Mouse (Mus musculus) megakaryocyte-erythroid progenitor cell, adult 5 weeks (primary cell): ENCODE data around the gene Hdgfl2. TPM values are rescaled to one million over a fixed set of nuclear protein-coding genes. Genes with fewer than 3 reads are reported as not detected.

Experiments
- polyA plus RNA-seq: library from polyadenylated mRNA; stranded (reverse); fragments of >175 nt; gene quantifications from 2 replicates; pipeline ENCODE4 v1.2.3, GENCODE M21; 2012

Gene Hdgfl2
- 200 and 292 TPM in 2 replicates for polyA plus RNA-seq

GRCm38 (mm10) chr17:56078880-56079795, at the start of gene Hdgfl2:
TSS of gene Hdgfl2 (plus strand) at chr17:56079634.

GRCm38 (mm10) chr17:56036176-56036900, 43.1 kb upstream of the Hdgfl2 start, which contains the start of gene Sh3gl1:
TSS of gene Sh3gl1 (minus strand) at chr17:56036635.

GRCm38 (mm10) chr17:56040030-56040856, 39.2 kb upstream of the Hdgfl2 start, which contains the start of gene Chaf1a:
TSS of gene Chaf1a (plus strand) at chr17:56040439.

GRCm38 (mm10) chr17:56074827-56075208, 4.6 kb upstream of the Hdgfl2 start, which contains the start of gene Ubxn6:
TSS of gene Ubxn6 (minus strand) at chr17:56075028.

GRCm38 (mm10) chr17:56109219-56110051, 30.0 kb downstream of the Hdgfl2 start, which contains the start of gene Plin4:
TSS of gene Plin4 (minus strand) at chr17:56109803.

GRCm38 (mm10) chr17:56117251-56117710, 37.8 kb downstream of the Hdgfl2 start, which contains the start of gene Plin5:
TSS of gene Plin5 (minus strand) at chr17:56117596.

GRCm38 (mm10) chr17:56121826-56122225, 42.4 kb downstream of the Hdgfl2 start, which contains the start of gene Lrg1:
TSS of gene Lrg1 (minus strand) at chr17:56122001.

GRCm38 (mm10) chr17:56139858-56140595, 60.6 kb downstream of the Hdgfl2 start, which contains the start of gene Sema6b:
TSS of gene Sema6b (minus strand) at chr17:56140343.

Other genes starting within 250 kb of the Hdgfl2 start
- gene Zfp119a, start 200.7 kb upstream of the Hdgfl2 start, polyA plus RNA-seq = 0.62 and 0.73 TPM in 2 replicates
- 2.9 and 3.5 TPM in 2 replicates for gene Zfp959, start 187.5 kb upstream of the Hdgfl2 start, polyA plus RNA-seq
- gene Zfp119b, start 130.1 kb upstream of the Hdgfl2 start, polyA plus RNA-seq = 0.31 and 0.32 TPM in 2 replicates
- gene Ebi3, start 127.0 kb upstream of the Hdgfl2 start, polyA plus RNA-seq = 52.3 and 76.6 TPM in 2 replicates
- gene Yju2, start 120.5 kb upstream of the Hdgfl2 start, polyA plus RNA-seq = 33.2 and 44.4 TPM in 2 replicates
- 2.6 and 6.5 TPM in 2 replicates for gene Shd, start 109.2 kb upstream of the Hdgfl2 start, polyA plus RNA-seq
- 0.13 TPM in 1 of 2 replicates, not detected in the other for gene Fsd1, start 93.1 kb upstream of the Hdgfl2 start, polyA plus RNA-seq
- gene Stap2, start 74.0 kb upstream of the Hdgfl2 start, polyA plus RNA-seq = 0.18 and 0.47 TPM in 2 replicates
- gene Mpnd, start 73.9 kb upstream of the Hdgfl2 start, polyA plus RNA-seq = 73.3 and 76.8 TPM in 2 replicates
- 88.5 and 88.9 TPM in 2 replicates for gene Sh3gl1, start 43.0 kb upstream of the Hdgfl2 start, polyA plus RNA-seq
- 52.5 and 116 TPM in 2 replicates for gene Chaf1a, start 39.2 kb upstream of the Hdgfl2 start, polyA plus RNA-seq
- gene Ubxn6, start 4.6 kb upstream of the Hdgfl2 start, polyA plus RNA-seq = 44.5 and 52.3 TPM in 2 replicates
- gene Plin4, start 30.2 kb downstream of the Hdgfl2 start, polyA plus RNA-seq = 0.02 TPM in 1 of 2 replicates, not detected in the other
- not detected in 2 replicates for gene Plin5, start 38.0 kb downstream of the Hdgfl2 start, polyA plus RNA-seq
- gene Lrg1, start 42.4 kb downstream of the Hdgfl2 start, polyA plus RNA-seq = 42.7 and 91.2 TPM in 2 replicates
- gene Sema6b, start 60.7 kb downstream of the Hdgfl2 start, polyA plus RNA-seq = 14.5 and 22.4 TPM in 2 replicates
- 0.96 and 1.1 TPM in 2 replicates for gene Tnfaip8l1, start 82.8 kb downstream of the Hdgfl2 start, polyA plus RNA-seq
- 46.7 and 52.3 TPM in 2 replicates for gene Mydgf, start 104.3 kb downstream of the Hdgfl2 start, polyA plus RNA-seq
- gene Dpp9, start 139.3 kb downstream of the Hdgfl2 start, polyA plus RNA-seq = 87.7 and 105 TPM in 2 replicates
- gene Fem1a, start 177.2 kb downstream of the Hdgfl2 start, polyA plus RNA-seq = 13.8 and 16.5 TPM in 2 replicates
- gene Ticam1, start 197.2 kb downstream of the Hdgfl2 start, polyA plus RNA-seq = 12.2 and 16.1 TPM in 2 replicates
- gene Plin3, start 213.2 kb downstream of the Hdgfl2 start, polyA plus RNA-seq = 17.2 and 24.5 TPM in 2 replicates
- gene Arrdc5, start 220.7 kb downstream of the Hdgfl2 start, polyA plus RNA-seq = not detected in 2 replicates
- gene Uhrf1, start 223.7 kb downstream of the Hdgfl2 start, polyA plus RNA-seq = 107 and 124 TPM in 2 replicates
- 21.9 and 26.4 TPM in 2 replicates for gene Kdm4b, start 246.4 kb downstream of the Hdgfl2 start, polyA plus RNA-seq